Mouse (Mus musculus): ENCODE results near the gene Ttc12. TPM values are rescaled to one million over a fixed set of nuclear protein-coding genes. Genes with fewer than 3 reads are reported as not detected.

Gene Ttc12
- polyA plus RNA-seq, 1 experiment = 0.34 TPM

DNA sequence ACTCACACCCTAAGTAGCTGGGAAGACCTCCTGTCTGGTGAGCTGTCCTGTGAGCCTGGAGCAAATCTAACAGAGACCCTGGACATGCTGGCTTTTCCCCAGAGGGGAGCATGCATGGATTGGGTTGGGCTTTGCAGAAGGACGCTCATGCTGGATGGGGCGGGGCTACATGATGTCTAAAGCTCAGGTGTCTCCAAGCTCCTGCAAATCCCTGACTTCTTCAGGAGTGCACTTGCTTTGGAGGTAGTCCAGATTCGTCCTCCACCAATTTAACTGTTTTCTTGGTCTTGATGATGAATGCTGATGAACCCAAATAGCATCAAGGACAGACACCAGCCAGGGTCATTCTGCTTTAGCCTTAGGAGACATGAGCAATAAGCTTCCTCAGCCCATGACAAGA lies 35.5 kb downstream of the Ttc12 start:
- TF ChIP-seq CTCF (IDR thresholded peaks at IDR 0.05; ENCODE audit: extremely low read depth, insufficient read length, insufficient replicate concordance, low read depth, low read length) = no peak
- no peak for TF ChIP-seq POLR2A (IDR thresholded peaks at IDR 0.05; ENCODE audit: low read depth, low read length)
- H3K4me1 ChIP-seq (ENCODE audit: control insufficient read depth, insufficient read depth, insufficient read length, low read length) = no peaks in the 10 kb centered on the region
- WGBS = 71% methylated on average over 3 of the region's 3 CpGs
- no peak overlapping the region for H3K27ac ChIP-seq (ENCODE audit: insufficient read depth, low read depth, low read length)
- no peak overlapping the region for H3K4me3 ChIP-seq (ENCODE audit: low read depth, low read length)
- no peaks in the 10 kb centered on the region for H3K27me3 ChIP-seq (ENCODE audit: control insufficient read depth, insufficient read depth, low read length)
- no peaks in the 10 kb centered on the region for H3K36me3 ChIP-seq (ENCODE audit: control insufficient read depth, insufficient read depth, low read length)

DNA sequence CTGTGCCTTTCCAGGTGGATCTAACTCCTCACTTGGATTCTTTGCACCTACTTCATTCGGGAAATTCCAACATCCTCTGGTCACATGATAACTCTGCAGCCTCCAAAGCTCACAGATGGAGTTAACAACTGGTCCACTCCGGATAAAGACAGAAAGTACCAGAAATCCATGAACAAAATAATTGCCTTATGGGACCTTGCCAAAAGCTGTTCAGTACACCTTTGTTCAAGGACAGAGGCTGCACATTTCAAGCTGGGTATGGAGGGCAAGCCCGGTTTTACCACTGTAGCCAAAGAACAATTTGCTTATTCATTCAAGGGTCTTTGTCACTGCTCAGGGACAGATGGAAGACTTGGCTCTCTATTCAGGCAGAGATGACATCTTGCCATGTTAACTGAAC lies 43.4 kb downstream of the Ttc12 start:
- no peaks in the 10 kb centered on the region for H3K27me3 ChIP-seq (ENCODE audit: control insufficient read depth, insufficient read depth, low read length)
- TF ChIP-seq POLR2A (IDR thresholded peaks at IDR 0.05; ENCODE audit: low read depth, low read length) (no peak), CTCF (IDR thresholded peaks at IDR 0.05; ENCODE audit: extremely low read depth, insufficient read length, insufficient replicate concordance, low read depth, low read length) (no peak)
- H3K27ac ChIP-seq (ENCODE audit: insufficient read depth, low read depth, low read length) = no peak overlapping the region
- no peak overlapping the region for H3K4me3 ChIP-seq (ENCODE audit: low read depth, low read length)
- WGBS = 78% methylated on average over 3 of the region's 3 CpGs
- no peaks in the 10 kb centered on the region for H3K4me1 ChIP-seq (ENCODE audit: control insufficient read depth, insufficient read depth, insufficient read length, low read length)
- H3K36me3 ChIP-seq (ENCODE audit: control insufficient read depth, insufficient read depth, low read length) = no peaks in the 10 kb centered on the region

DNA sequence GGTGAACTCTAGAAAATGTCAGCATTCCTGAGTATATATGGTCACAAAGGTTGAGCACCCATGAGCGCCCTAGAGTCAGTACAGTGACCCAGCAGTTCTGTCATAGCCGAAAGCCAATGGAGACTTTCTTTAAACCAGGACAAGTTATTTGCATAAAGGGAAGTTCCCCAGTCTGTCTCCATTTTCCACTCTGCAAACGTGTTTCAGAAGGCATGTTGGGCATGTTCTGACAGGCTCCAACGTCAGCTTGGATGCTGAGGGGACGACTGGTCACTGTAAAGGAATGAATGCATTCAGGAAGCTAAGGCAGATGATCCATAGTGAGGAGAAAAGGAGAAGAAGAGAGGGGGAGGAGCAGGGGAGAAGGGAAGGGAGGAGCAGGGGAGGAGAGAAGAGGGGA lies 58.5 kb downstream of the Ttc12 start:
- Histone ChIP-seq H3K4me3 (ENCODE audit: low read depth, low read length) (no peak overlapping the region), H3K36me3 (ENCODE audit: control insufficient read depth, insufficient read depth, low read length) (no peaks in the 10 kb centered on the region), H3K4me1 (ENCODE audit: control insufficient read depth, insufficient read depth, insufficient read length, low read length) (no peaks in the 10 kb centered on the region), H3K27ac (ENCODE audit: insufficient read depth, low read depth, low read length) (no peak overlapping the region), H3K27me3 (ENCODE audit: control insufficient read depth, insufficient read depth, low read length) (no peaks in the 10 kb centered on the region)
- 62% methylated on average over 5 of the region's 5 CpGs for WGBS
- no peak for TF ChIP-seq POLR2A (IDR thresholded peaks at IDR 0.05; ENCODE audit: low read depth, low read length)

DNA sequence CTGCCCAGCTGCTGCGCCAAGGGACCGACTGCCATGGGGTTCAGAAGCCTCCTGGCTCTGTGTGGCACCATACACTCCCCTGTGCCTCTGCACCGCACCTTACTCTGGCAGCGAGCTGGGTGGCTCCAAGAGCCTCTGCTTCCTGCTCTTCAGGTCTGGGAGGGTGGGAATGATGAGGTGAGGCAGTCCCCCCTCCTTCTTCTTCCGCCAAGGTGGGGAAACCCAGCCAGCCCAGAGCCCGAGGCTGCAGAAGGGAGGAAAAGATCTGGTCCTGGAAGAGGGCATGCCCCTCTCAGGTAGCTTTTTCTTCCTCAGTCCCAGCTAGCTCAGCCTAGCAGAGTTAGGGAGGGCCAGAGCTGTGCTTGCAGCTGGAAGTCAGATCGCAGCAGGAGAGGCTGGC lies 59.1 kb downstream of the Ttc12 start, which contains the start of gene Ankk1:
Ankk1 (minus strand) TSS at position 101 of the 400 bp plus-strand sequence.
- no peak within 1 kb of the TSS for H3K27ac ChIP-seq (ENCODE audit: insufficient read depth, low read depth, low read length)
- 63% methylated on average over 7 of the region's 7 CpGs for WGBS
- no peak within 1 kb of the TSS for H3K4me3 ChIP-seq (ENCODE audit: low read depth, low read length)
- H3K4me1 ChIP-seq (ENCODE audit: control insufficient read depth, insufficient read depth, insufficient read length, low read length) = no peaks in the 10 kb centered on the region
- H3K36me3 ChIP-seq (ENCODE audit: control insufficient read depth, insufficient read depth, low read length) = no peaks in the 10 kb centered on the region
- H3K27me3 ChIP-seq (ENCODE audit: control insufficient read depth, insufficient read depth, low read length) = no peaks in the 10 kb centered on the region
- TF ChIP-seq POLR2A (IDR thresholded peaks at IDR 0.05; ENCODE audit: low read depth, low read length) = no peak
- TF ChIP-seq CTCF (IDR thresholded peaks at IDR 0.05; ENCODE audit: extremely low read depth, insufficient read length, insufficient replicate concordance, low read depth, low read length) = no peak

DNA sequence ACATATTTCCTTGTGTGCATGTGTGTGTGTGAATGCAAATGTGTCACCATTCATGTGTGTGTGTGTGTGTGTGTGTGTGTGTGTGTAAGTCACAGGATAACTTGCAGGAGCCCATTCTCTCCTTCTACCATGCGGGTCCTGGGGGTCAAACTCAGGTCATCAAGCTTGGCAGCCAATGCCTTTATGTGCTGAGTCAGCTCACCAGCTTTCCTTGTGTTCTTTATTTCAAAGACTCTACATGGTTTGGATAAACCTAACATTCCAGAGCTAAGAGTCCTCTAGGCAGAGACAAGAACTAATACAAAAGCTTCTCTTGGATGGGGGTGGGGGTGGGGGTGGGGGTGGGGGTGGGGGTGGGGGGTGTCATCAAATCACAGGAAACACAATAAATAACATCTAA lies 60.4 kb downstream of the Ttc12 start:
- Histone ChIP-seq H3K27ac (ENCODE audit: insufficient read depth, low read depth, low read length) (no peak overlapping the region), H3K4me1 (ENCODE audit: control insufficient read depth, insufficient read depth, insufficient read length, low read length) (no peaks in the 10 kb centered on the region), H3K36me3 (ENCODE audit: control insufficient read depth, insufficient read depth, low read length) (no peaks in the 10 kb centered on the region), H3K27me3 (ENCODE audit: control insufficient read depth, insufficient read depth, low read length) (no peaks in the 10 kb centered on the region), H3K4me3 (ENCODE audit: low read depth, low read length) (no peak overlapping the region)
- whole genome bisulfite sequencing = 52% methylated on average over 1 of the region's 1 CpGs
- TF ChIP-seq POLR2A (IDR thresholded peaks at IDR 0.05; ENCODE audit: low read depth, low read length) (no peak), CTCF (IDR thresholded peaks at IDR 0.05; ENCODE audit: extremely low read depth, insufficient read length, insufficient replicate concordance, low read depth, low read length) (no peak)

DNA sequence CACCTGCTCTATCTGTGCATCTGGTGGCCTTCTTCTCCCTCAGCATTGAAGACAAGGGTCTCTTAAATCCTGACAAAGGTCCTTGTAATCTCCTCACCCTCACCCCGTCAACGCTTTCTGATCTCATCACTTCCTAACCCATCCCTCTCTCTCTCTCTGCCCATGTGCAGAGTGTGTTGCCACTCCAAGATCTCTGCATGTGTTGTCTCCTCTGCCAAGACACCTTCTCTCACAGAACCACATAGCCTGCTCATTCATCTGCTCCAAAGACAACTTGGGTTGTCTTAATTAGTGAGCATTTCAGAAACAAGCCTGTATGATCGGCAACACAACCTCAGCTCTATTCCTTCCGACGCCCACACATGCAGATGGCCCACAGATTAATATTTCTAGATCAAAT lies 62.2 kb downstream of the Ttc12 start:
- H3K4me1 ChIP-seq (ENCODE audit: control insufficient read depth, insufficient read depth, insufficient read length, low read length) = no peaks in the 10 kb centered on the region
- H3K27ac ChIP-seq (ENCODE audit: insufficient read depth, low read depth, low read length) = no peak overlapping the region
- H3K4me3 ChIP-seq (ENCODE audit: low read depth, low read length) = no peak overlapping the region
- TF ChIP-seq POLR2A (IDR thresholded peaks at IDR 0.05; ENCODE audit: low read depth, low read length) = no peak
- no peak for TF ChIP-seq CTCF (IDR thresholded peaks at IDR 0.05; ENCODE audit: extremely low read depth, insufficient read length, insufficient replicate concordance, low read depth, low read length)
- H3K36me3 ChIP-seq (ENCODE audit: control insufficient read depth, insufficient read depth, low read length) = no peaks in the 10 kb centered on the region
- H3K27me3 ChIP-seq (ENCODE audit: control insufficient read depth, insufficient read depth, low read length) = no peaks in the 10 kb centered on the region
- 92% methylated on average over 5 of the region's 5 CpGs for WGBS

DNA sequence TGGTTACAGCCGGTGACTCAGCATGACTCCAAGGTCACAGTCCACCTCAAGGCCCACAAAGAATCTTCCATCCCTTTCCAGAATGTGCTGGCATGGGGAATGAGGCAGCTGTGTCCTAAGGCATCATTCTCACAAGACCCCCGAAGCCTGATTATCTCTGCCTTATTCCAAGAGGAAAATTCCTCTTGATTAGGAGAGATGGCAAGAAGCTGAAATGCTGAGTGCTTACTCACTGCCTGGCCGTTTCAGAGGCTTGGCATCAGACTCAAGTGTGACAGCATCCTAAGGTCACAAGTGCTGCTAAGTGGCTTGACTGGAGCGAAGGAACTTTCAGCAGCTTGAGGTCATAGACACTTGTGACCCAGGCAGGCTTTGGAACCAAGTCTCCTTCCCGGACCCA lies 75.4 kb downstream of the Ttc12 start:
- WGBS = 58% methylated on average over 5 of the region's 5 CpGs
- no peaks in the 10 kb centered on the region for H3K36me3 ChIP-seq (ENCODE audit: control insufficient read depth, insufficient read depth, low read length)
- no peak overlapping the region for H3K4me3 ChIP-seq (ENCODE audit: low read depth, low read length)
- H3K27ac ChIP-seq (ENCODE audit: insufficient read depth, low read depth, low read length) = no peak overlapping the region
- no peaks in the 10 kb centered on the region for H3K27me3 ChIP-seq (ENCODE audit: control insufficient read depth, insufficient read depth, low read length)
- TF ChIP-seq POLR2A (IDR thresholded peaks at IDR 0.05; ENCODE audit: low read depth, low read length) (no peak), CTCF (IDR thresholded peaks at IDR 0.05; ENCODE audit: extremely low read depth, insufficient read length, insufficient replicate concordance, low read depth, low read length) (no peak)
- no peaks in the 10 kb centered on the region for H3K4me1 ChIP-seq (ENCODE audit: control insufficient read depth, insufficient read depth, insufficient read length, low read length)

DNA sequence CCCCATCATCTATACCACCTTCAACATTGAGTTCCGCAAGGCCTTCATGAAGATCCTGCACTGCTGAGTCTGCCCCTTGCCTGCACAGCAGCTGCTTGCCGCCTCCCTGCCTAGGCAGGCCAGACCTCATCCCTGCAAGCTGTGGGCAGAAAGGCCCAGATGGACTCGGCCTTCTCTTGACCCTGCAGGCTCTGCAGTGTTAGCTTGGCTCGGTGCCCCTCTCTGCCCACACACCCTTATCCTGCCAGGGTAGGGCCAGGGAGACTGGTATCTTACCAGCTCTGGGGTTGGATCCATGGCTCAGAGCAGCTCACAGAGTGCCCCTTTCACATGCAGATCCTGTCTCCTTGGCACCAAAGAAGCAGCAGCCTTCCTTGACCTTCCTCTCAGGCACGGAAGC lies 79.0 kb downstream of the Ttc12 start:
- H3K36me3 ChIP-seq (ENCODE audit: control insufficient read depth, insufficient read depth, low read length) = no peaks in the 10 kb centered on the region
- H3K4me1 ChIP-seq (ENCODE audit: control insufficient read depth, insufficient read depth, insufficient read length, low read length) = no peaks in the 10 kb centered on the region
- H3K27ac ChIP-seq (ENCODE audit: insufficient read depth, low read depth, low read length) = no peak overlapping the region
- TF ChIP-seq POLR2A (IDR thresholded peaks at IDR 0.05; ENCODE audit: low read depth, low read length) (no peak), CTCF (IDR thresholded peaks at IDR 0.05; ENCODE audit: extremely low read depth, insufficient read length, insufficient replicate concordance, low read depth, low read length) (no peak)
- no peaks in the 10 kb centered on the region for H3K27me3 ChIP-seq (ENCODE audit: control insufficient read depth, insufficient read depth, low read length)
- no peak overlapping the region for H3K4me3 ChIP-seq (ENCODE audit: low read depth, low read length)
- 88% methylated on average over 5 of the region's 5 CpGs for WGBS
